Mouse (Mus musculus) stomach, postnatal 0 days (tissue): ENCODE data around the gene Vapb.

Source experiments
- CTCF ChIP-seq: IDR thresholded peaks from 2 replicates; pipeline ENCODE4 v1.5.1; 2016; ENCODE audit warnings: antibody characterized with exemption, low read depth, mild to moderate bottlenecking, moderate library complexity
- EP300 ChIP-seq: optimal IDR thresholded peaks from 2 replicates; pipeline ENCODE3; 2016; ENCODE audit warnings: antibody characterized with exemption

GRCm38 (mm10) chr2:173801405-173801876 is 64.1 kb downstream of the Vapb start:
- no peak for TF ChIP-seq CTCF
- no peak for TF ChIP-seq EP300
